Mouse (Mus musculus) ES-Bruce4 (cell line): ENCODE results near the gene Slc45a3.

Experiments
- CTCF ChIP-seq: IDR thresholded peaks from one replicate; pipeline ENCODE4 v1.8.1; 2011; ENCODE audit warnings: low read depth, low read length
- EP300 ChIP-seq: IDR thresholded peaks from 2 replicates; pipeline ENCODE4 v1.6.1; 2011; ENCODE audit warnings: low read depth, low read length; ENCODE audit not compliant: insufficient read depth
- POLR2A ChIP-seq: IDR thresholded peaks from one replicate; pipeline ENCODE4 v1.8.1; 2011; ENCODE audit warnings: low read length; ENCODE audit not compliant: insufficient read depth

- TF ChIP-seq CTCF (no peak), POLR2A (no peak), EP300 (peak; percentile 55; the same call in 1 of the 2 replicates)
Observed at GRCm38 (mm10) chr1:131970661-131971520, 8.1 kb downstream of the Slc45a3 start.
